Mouse (Mus musculus): Measurements from ENCODE around the gene Fbn1. TPM values are rescaled to one million over a fixed set of nuclear protein-coding genes. Genes with fewer than 3 reads are reported as not detected.

Fbn1 gene
- polyA plus RNA-seq, 1 experiment from 2014 or later = 28.5 TPM

DNA sequence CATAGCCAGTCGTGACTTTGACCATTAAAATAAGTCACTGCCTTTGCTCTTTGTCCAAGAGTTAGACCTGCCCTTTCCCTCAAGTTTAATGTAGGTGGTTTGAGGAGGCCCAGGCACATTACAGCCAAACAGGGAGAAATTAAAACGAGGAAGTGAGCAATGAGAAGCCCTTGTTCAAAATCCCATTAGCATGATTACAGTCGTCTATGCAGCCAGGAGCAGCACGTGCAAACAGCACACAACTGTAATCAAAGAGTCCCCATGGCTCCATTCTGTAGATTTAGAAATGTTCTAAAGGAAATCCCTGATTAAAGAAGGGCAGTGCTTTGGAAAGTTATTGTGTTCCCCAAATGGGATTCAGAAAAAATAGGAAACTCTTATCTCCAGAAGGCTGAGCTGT is 29.1 kb downstream of the Fbn1 start:
- Histone ChIP-seq H3K27me3 (ENCODE audit: control insufficient read depth, insufficient read depth, low read length) (no peaks in the 10 kb centered on the region), H3K9me3 (replicated peaks; ENCODE audit: control insufficient read depth, low read length) (no peaks in the 10 kb centered on the region), H3K4me1 (ENCODE audit: control insufficient read depth, insufficient read depth, low read length) (peaks cover 14% of the 10 kb centered on the region), H3K9ac (ENCODE audit: low read depth, low read length) (no peak overlapping the region), H3K4me2 (no peak overlapping the region), H3K27ac (ENCODE audit: low read depth, low read length) (no peak overlapping the region), H3K4me3 (ENCODE audit: low read depth, low read length) (no peak overlapping the region), H3K36me3 (ENCODE audit: control insufficient read depth, insufficient read depth, low read length) (no peaks in the 10 kb centered on the region)
- WGBS (ENCODE audit: insufficient replicate concordance) = 63% methylated on average over 4 of the region's 4 CpGs
- ATAC-seq (replicated peaks; ENCODE audit: insufficient number of reproducible peaks, low FRiP score, low TSS enrichment) = no peak

DNA sequence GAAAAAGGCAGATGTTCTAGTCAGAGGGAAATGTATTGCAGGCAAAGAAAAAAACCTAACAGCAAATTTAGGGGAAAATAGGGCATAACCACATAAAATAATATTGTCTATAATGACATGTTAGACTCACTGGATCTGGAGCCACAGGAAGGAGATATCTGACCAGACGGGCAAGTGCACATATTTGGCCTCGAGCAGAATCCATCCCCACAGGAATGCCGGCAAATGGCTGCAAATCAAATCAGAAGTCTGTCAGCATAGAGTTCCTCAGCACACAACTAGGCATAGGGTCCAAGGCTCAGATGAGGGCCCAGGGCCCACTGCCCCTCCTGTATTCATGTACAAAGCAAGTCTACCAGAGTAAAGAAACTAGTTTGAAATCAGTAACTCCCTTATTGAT is 30.4 kb downstream of the Fbn1 start:
- Histone ChIP-seq H3K27ac (ENCODE audit: low read depth, low read length) (no peak overlapping the region), H3K36me3 (ENCODE audit: control insufficient read depth, insufficient read depth, low read length) (no peaks in the 10 kb centered on the region), H3K9me3 (replicated peaks; ENCODE audit: control insufficient read depth, low read length) (no peaks in the 10 kb centered on the region), H3K9ac (ENCODE audit: low read depth, low read length) (no peak overlapping the region), H3K4me3 (ENCODE audit: low read depth, low read length) (no peak overlapping the region), H3K4me1 (ENCODE audit: control insufficient read depth, insufficient read depth, low read length) (peaks cover 24% of the 10 kb centered on the region), H3K27me3 (ENCODE audit: control insufficient read depth, insufficient read depth, low read length) (no peaks in the 10 kb centered on the region), H3K4me2 (no peak overlapping the region)
- 72% methylated on average over 3 of the region's 3 CpGs for WGBS (ENCODE audit: insufficient replicate concordance)
- no peak for ATAC-seq (replicated peaks; ENCODE audit: insufficient number of reproducible peaks, low FRiP score, low TSS enrichment)

DNA sequence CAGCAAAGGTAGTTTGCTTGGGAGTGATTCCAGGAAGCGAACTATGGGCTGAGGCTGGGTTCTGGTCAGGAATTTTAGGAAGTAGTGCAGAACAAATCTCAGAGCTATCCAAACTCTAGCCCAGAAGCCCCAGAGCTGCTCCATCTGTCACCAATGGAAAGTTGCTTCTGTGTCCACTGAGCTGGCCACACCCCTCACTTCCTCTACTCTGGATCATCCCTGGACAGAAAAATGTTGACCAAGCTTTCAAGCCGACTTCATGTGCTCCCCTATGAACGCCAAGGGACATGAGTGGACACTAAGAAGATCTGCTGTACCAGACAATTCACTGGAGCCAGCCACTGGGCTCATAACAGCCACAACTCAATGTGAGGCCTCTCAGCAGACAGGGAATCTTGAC is 31.6 kb downstream of the Fbn1 start:
- no peak for ATAC-seq (replicated peaks; ENCODE audit: insufficient number of reproducible peaks, low FRiP score, low TSS enrichment)
- Histone ChIP-seq H3K27me3 (ENCODE audit: control insufficient read depth, insufficient read depth, low read length) (no peaks in the 10 kb centered on the region), H3K36me3 (ENCODE audit: control insufficient read depth, insufficient read depth, low read length) (no peaks in the 10 kb centered on the region), H3K4me1 (ENCODE audit: control insufficient read depth, insufficient read depth, low read length) (peaks cover 27% of the 10 kb centered on the region), H3K4me2 (no peak overlapping the region), H3K4me3 (ENCODE audit: low read depth, low read length) (no peak overlapping the region), H3K9ac (ENCODE audit: low read depth, low read length) (no peak overlapping the region), H3K27ac (ENCODE audit: low read depth, low read length) (no peak overlapping the region), H3K9me3 (replicated peaks; ENCODE audit: control insufficient read depth, low read length) (no peaks in the 10 kb centered on the region)
- 55% methylated on average over 3 of the region's 3 CpGs for WGBS (ENCODE audit: insufficient replicate concordance)

DNA sequence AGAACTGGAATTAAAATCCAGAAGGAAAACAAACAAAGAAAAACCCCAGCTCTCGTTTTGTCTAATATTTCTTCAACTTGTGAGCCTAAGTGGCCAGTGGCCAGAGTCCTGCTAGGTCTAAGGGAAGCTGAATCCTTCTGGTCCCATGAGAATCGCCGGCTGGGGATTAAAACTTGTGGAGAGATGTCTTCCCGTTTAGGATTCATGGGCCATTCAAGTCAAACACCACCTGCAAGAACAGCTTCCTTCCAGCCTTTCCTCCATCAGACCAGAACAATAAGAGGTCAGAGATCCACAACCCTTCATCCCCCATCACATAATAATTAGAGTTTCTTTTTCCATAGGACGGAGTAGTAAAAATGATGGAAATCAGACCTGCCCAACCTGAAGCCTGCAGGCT is 33.1 kb downstream of the Fbn1 start:
- Histone ChIP-seq H3K27ac (ENCODE audit: low read depth, low read length) (no peak overlapping the region), H3K4me3 (ENCODE audit: low read depth, low read length) (no peak overlapping the region), H3K27me3 (ENCODE audit: control insufficient read depth, insufficient read depth, low read length) (no peaks in the 10 kb centered on the region), H3K9me3 (replicated peaks; ENCODE audit: control insufficient read depth, low read length) (no peaks in the 10 kb centered on the region), H3K9ac (ENCODE audit: low read depth, low read length) (no peak overlapping the region), H3K4me2 (no peak overlapping the region), H3K4me1 (ENCODE audit: control insufficient read depth, insufficient read depth, low read length) (peaks cover 29% of the 10 kb centered on the region), H3K36me3 (ENCODE audit: control insufficient read depth, insufficient read depth, low read length) (no peaks in the 10 kb centered on the region)
- WGBS (ENCODE audit: insufficient replicate concordance) = 72% methylated on average over 5 of the region's 5 CpGs
- ATAC-seq (replicated peaks; ENCODE audit: insufficient number of reproducible peaks, low FRiP score, low TSS enrichment) = no peak

DNA sequence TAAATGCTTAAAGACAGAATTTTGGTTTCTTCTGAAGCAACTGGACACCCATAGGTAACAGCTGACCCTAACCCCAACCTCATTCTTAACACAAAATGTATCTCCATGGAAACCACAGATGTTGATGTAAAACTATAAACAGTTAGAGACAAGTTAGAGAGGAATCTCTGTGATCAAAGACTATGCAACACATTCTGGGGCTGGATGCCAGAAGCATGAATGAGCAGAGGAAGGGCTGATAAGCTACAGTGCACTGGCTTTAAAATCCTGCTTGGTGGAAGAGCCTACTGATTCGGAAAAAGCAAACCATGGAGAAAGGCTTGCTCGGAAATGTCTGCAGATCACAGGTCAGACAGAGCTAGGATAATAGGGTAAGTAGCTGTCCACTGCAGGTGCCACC is 34.6 kb downstream of the Fbn1 start:
- peak overlapping the region; percentile 66 for H3K27ac ChIP-seq (ENCODE audit: low read depth, low read length)
- H3K36me3 ChIP-seq (ENCODE audit: control insufficient read depth, insufficient read depth, low read length) = no peaks in the 10 kb centered on the region
- H3K9ac ChIP-seq (ENCODE audit: low read depth, low read length) = no peak overlapping the region
- no peaks in the 10 kb centered on the region for H3K9me3 ChIP-seq (replicated peaks; ENCODE audit: control insufficient read depth, low read length)
- H3K27me3 ChIP-seq (ENCODE audit: control insufficient read depth, insufficient read depth, low read length) = no peaks in the 10 kb centered on the region
- 27% methylated on average over 2 of the region's 2 CpGs for WGBS (ENCODE audit: insufficient replicate concordance)
- H3K4me3 ChIP-seq (ENCODE audit: low read depth, low read length) = no peak overlapping the region
- no peak overlapping the region for H3K4me2 ChIP-seq
- peaks cover 29% of the 10 kb centered on the region for H3K4me1 ChIP-seq (ENCODE audit: control insufficient read depth, insufficient read depth, low read length)
- no peak for ATAC-seq (replicated peaks; ENCODE audit: insufficient number of reproducible peaks, low FRiP score, low TSS enrichment)

DNA sequence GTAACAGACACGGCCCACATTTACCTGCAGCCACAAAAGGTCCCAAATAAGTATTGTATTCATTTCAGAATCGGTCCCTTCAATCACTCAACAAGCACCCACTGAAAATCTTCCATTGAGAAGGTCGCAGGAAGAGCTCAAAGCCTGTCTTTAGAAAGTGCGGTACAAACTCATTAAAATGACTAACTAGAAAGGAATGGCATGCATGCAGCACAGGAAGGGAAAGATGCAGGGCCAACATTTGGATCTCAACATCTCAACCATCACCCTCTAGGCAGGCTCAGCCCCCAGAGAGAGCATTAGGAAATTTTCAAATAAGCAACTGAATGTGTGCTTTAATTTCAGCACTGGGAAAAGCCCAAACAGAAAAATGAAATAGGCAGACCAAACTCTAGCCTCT is 36.1 kb downstream of the Fbn1 start:
- no peaks in the 10 kb centered on the region for H3K27me3 ChIP-seq (ENCODE audit: control insufficient read depth, insufficient read depth, low read length)
- 66% methylated on average over 4 of the region's 4 CpGs for WGBS (ENCODE audit: insufficient replicate concordance)
- no peak for ATAC-seq (replicated peaks; ENCODE audit: insufficient number of reproducible peaks, low FRiP score, low TSS enrichment)
- H3K4me3 ChIP-seq (ENCODE audit: low read depth, low read length) = no peak overlapping the region
- no peak overlapping the region for H3K4me2 ChIP-seq
- peaks cover 7% of the 10 kb centered on the region for H3K36me3 ChIP-seq (ENCODE audit: control insufficient read depth, insufficient read depth, low read length)
- peak overlapping the region; percentile 85 for H3K27ac ChIP-seq (ENCODE audit: low read depth, low read length)
- H3K9me3 ChIP-seq (replicated peaks; ENCODE audit: control insufficient read depth, low read length) = no peaks in the 10 kb centered on the region
- peaks cover 27% of the 10 kb centered on the region for H3K4me1 ChIP-seq (ENCODE audit: control insufficient read depth, insufficient read depth, low read length)
- H3K9ac ChIP-seq (ENCODE audit: low read depth, low read length) = no peak overlapping the region

DNA sequence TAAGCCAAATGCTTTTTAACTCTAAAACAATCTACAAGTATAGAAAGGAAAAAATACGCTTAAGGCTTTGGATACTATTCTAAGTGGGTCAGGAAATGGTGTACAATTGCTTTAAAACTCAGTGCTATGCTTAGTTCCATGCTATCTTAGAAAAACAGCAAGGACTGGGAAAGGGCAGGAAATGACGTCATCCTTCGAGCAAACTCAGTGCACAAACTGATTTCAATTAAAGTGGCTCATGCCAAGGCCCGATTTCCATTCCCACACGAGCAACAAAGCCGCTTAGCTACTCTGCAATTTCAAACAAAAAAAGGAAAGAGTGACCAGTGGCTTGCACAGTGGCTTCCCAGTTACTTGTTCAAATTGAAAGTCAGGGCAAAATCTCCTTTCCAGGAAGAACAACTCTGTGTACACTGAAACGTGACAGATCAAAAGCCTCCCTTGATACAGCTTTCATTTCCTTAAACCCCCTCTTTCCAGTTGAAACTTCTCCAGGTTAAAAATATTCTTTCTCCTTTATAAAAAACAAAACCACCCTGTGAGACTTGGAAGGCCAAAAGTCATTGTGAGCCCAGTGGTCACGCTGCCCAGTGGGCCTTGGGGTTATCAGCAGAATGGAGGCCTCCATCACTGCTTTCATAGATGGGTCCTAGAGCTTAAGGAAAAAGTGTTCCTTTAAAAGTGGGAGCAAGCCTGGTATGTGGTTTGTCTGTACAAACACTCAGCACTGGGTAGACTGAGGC is 37.1 kb downstream of the Fbn1 start:
- Histone ChIP-seq H3K4me3 (ENCODE audit: low read depth, low read length) (no peak overlapping the region), H3K9ac (ENCODE audit: low read depth, low read length) (no peak overlapping the region), H3K4me1 (ENCODE audit: control insufficient read depth, insufficient read depth, low read length) (peaks cover 21% of the 10 kb centered on the region), H3K9me3 (replicated peaks; ENCODE audit: control insufficient read depth, low read length) (no peaks in the 10 kb centered on the region), H3K27me3 (ENCODE audit: control insufficient read depth, insufficient read depth, low read length) (no peaks in the 10 kb centered on the region), H3K27ac (ENCODE audit: low read depth, low read length) (peak overlapping the region; percentile 85), H3K36me3 (ENCODE audit: control insufficient read depth, insufficient read depth, low read length) (peaks cover 7% of the 10 kb centered on the region), H3K4me2 (peak overlapping the region; percentile 29; the same call in 1 of the 2 replicates)
- ATAC-seq (replicated peaks; ENCODE audit: insufficient number of reproducible peaks, low FRiP score, low TSS enrichment) = no peak; the same call in 1 of the 2 replicates
- WGBS (ENCODE audit: insufficient replicate concordance) = 50% methylated on average over 8 of the region's 8 CpGs

DNA sequence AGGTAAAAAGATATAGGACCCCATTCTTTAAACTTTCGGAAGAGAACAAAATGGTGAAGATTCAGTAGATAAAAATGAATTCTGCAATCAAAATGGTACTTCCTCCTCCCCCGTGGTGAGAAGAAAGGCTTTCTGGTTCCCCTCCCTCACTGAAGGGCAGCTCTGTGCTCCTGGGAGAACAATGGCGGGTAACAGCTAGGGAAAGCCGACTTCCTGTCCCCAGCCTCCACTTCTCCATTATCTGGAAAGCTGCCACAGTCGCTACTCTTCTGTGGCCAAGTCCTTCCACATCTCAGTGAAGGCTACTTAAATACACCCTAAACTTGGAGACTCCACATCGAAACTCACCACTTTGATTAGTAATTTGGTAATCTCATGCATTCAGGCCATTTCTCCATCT is 43.8 kb downstream of the Fbn1 start:
- no peak overlapping the region for H3K4me2 ChIP-seq
- ATAC-seq (replicated peaks; ENCODE audit: insufficient number of reproducible peaks, low FRiP score, low TSS enrichment) = no peak
- no peaks in the 10 kb centered on the region for H3K9me3 ChIP-seq (replicated peaks; ENCODE audit: control insufficient read depth, low read length)
- H3K4me3 ChIP-seq (ENCODE audit: low read depth, low read length) = no peak overlapping the region
- H3K9ac ChIP-seq (ENCODE audit: low read depth, low read length) = no peak overlapping the region
- H3K27ac ChIP-seq (ENCODE audit: low read depth, low read length) = no peak overlapping the region
- 73% methylated on average over 6 of the region's 6 CpGs for WGBS (ENCODE audit: insufficient replicate concordance)
- 0 out of 2 replicates have a peak, but pooled peaks cover under 1% of the 10 kb centered on the region for H3K4me1 ChIP-seq (ENCODE audit: control insufficient read depth, insufficient read depth, low read length)
- H3K36me3 ChIP-seq (ENCODE audit: control insufficient read depth, insufficient read depth, low read length) = peaks cover 11% of the 10 kb centered on the region
- no peaks in the 10 kb centered on the region for H3K27me3 ChIP-seq (ENCODE audit: control insufficient read depth, insufficient read depth, low read length)

DNA sequence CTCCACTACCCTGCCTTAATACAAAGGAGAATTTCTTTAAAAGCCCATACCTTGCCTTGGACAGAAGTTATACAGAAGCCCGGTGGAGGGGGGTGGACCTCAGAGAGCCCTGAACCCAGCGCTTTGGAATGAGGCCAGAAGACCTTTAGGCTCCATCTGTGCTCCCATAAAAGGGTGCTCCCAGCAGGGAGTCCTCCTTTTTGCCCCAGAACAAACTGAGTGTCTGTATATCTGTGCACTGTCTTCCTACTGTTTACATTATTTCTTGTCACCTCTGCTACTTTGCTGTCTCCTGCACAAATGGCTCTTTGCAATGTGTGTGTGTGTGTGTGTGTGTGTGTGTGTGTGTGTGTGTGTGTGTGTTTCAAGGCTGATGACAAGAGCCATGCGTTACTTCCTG is 48.7 kb downstream of the Fbn1 start:
- Histone ChIP-seq H3K4me2 (no peak overlapping the region), H3K27me3 (ENCODE audit: control insufficient read depth, insufficient read depth, low read length) (no peaks in the 10 kb centered on the region), H3K36me3 (ENCODE audit: control insufficient read depth, insufficient read depth, low read length) (peaks cover 4% of the 10 kb centered on the region), H3K9me3 (replicated peaks; ENCODE audit: control insufficient read depth, low read length) (no peaks in the 10 kb centered on the region), H3K27ac (ENCODE audit: low read depth, low read length) (no peak overlapping the region), H3K9ac (ENCODE audit: low read depth, low read length) (no peak overlapping the region), H3K4me1 (ENCODE audit: control insufficient read depth, insufficient read depth, low read length) (peaks cover 2% of the 10 kb centered on the region; the same call in 1 of the 2 replicates), H3K4me3 (ENCODE audit: low read depth, low read length) (no peak overlapping the region)
- WGBS (ENCODE audit: insufficient replicate concordance) = 78% methylated on average over 3 of the region's 3 CpGs
- ATAC-seq (replicated peaks; ENCODE audit: insufficient number of reproducible peaks, low FRiP score, low TSS enrichment) = no peak

All from heart, embryonic 11.5 days (tissue).